Mouse (Mus musculus): ENCODE results near the gene Crtc3. TPM values are rescaled to one million over a fixed set of nuclear protein-coding genes. Genes with fewer than 3 reads are reported as not detected.

Gene Crtc3
- polyA plus RNA-seq, 1 experiment from 2014 or later = 21.6 TPM

GRCm38 (mm10) chr7:80582821-80583451, 105.7 kb downstream of the Crtc3 start:
- no peak overlapping the region; the same call in 1 of the 2 replicates for H3K27ac ChIP-seq (replicated peaks; ENCODE audit: low read depth, low read length)
- no peaks in the 10 kb centered on the region for H3K9me3 ChIP-seq (ENCODE audit: control insufficient read depth, low read length)
- H3K9ac ChIP-seq (ENCODE audit: low read depth, low read length) = no peak overlapping the region
- no peaks in the 10 kb centered on the region for H3K27me3 ChIP-seq (replicated peaks; ENCODE audit: control insufficient read depth, insufficient read depth, low read length)
- H3K36me3 ChIP-seq (ENCODE audit: control insufficient read depth, insufficient read depth, low read length) = no peaks in the 10 kb centered on the region
- no peak overlapping the region for H3K4me3 ChIP-seq (ENCODE audit: low read depth, low read length)
- 65% methylated on average over 20 of the region's 20 CpGs for WGBS
- peak; percentile 22 for DNase-seq (ENCODE audit: low spot score)
- H3K4me2 ChIP-seq (ENCODE audit: low read depth, low read length) = no peak overlapping the region
- H3K4me1 ChIP-seq (ENCODE audit: control insufficient read depth, insufficient read depth, low read length) = peaks cover 4% of the 10 kb centered on the region; the same call in 1 of the 2 replicates
- no peak for ATAC-seq (ENCODE audit: low read depth)

GRCm38 (mm10) chr7:80580368-80580767, 108.3 kb downstream of the Crtc3 start:
- no peak overlapping the region for H3K9ac ChIP-seq (ENCODE audit: low read depth, low read length)
- 24% methylated on average over 6 of the region's 6 CpGs for WGBS
- no peaks in the 10 kb centered on the region for H3K36me3 ChIP-seq (ENCODE audit: control insufficient read depth, insufficient read depth, low read length)
- H3K27me3 ChIP-seq (replicated peaks; ENCODE audit: control insufficient read depth, insufficient read depth, low read length) = no peaks in the 10 kb centered on the region
- peak; percentile 32 for DNase-seq (ENCODE audit: low spot score)
- H3K9me3 ChIP-seq (ENCODE audit: control insufficient read depth, low read length) = no peaks in the 10 kb centered on the region
- H3K4me1 ChIP-seq (ENCODE audit: control insufficient read depth, insufficient read depth, low read length) = no peaks in the 10 kb centered on the region
- no peak overlapping the region for H3K4me3 ChIP-seq (ENCODE audit: low read depth, low read length)
- ATAC-seq (ENCODE audit: low read depth) = 0 out of 2 replicates have a peak, but pooled peaks have one; percentile 22
- H3K4me2 ChIP-seq (ENCODE audit: low read depth, low read length) = no peak overlapping the region
- no peak overlapping the region for H3K27ac ChIP-seq (replicated peaks; ENCODE audit: low read depth, low read length)

- H3K36me3 ChIP-seq (ENCODE audit: control insufficient read depth, insufficient read depth, low read length) = no peaks in the 10 kb centered on the region
- H3K4me2 ChIP-seq (ENCODE audit: low read depth, low read length) = no peak overlapping the region
- WGBS = 40% methylated on average over 14 of the region's 14 CpGs
- DNase-seq (ENCODE audit: low spot score) (peak; percentile 30), ATAC-seq (ENCODE audit: low read depth) (no peak)
- no peak overlapping the region for H3K27ac ChIP-seq (replicated peaks; ENCODE audit: low read depth, low read length)
- H3K4me3 ChIP-seq (ENCODE audit: low read depth, low read length) = no peak overlapping the region
- H3K9ac ChIP-seq (ENCODE audit: low read depth, low read length) = no peak overlapping the region
- H3K27me3 ChIP-seq (replicated peaks; ENCODE audit: control insufficient read depth, insufficient read depth, low read length) = no peaks in the 10 kb centered on the region
- no peaks in the 10 kb centered on the region for H3K4me1 ChIP-seq (ENCODE audit: control insufficient read depth, insufficient read depth, low read length)
- H3K9me3 ChIP-seq (ENCODE audit: control insufficient read depth, low read length) = no peaks in the 10 kb centered on the region
Measured at GRCm38 (mm10) chr7:80577417-80577980, 111.2 kb downstream of the Crtc3 start.

GRCm38 (mm10) chr7:80576626-80577025, 112.1 kb downstream of the Crtc3 start:
- Histone ChIP-seq H3K9ac (ENCODE audit: low read depth, low read length) (no peak overlapping the region), H3K36me3 (ENCODE audit: control insufficient read depth, insufficient read depth, low read length) (no peaks in the 10 kb centered on the region), H3K9me3 (ENCODE audit: control insufficient read depth, low read length) (no peaks in the 10 kb centered on the region), H3K4me3 (ENCODE audit: low read depth, low read length) (no peak overlapping the region), H3K27ac (replicated peaks; ENCODE audit: low read depth, low read length) (no peak overlapping the region), H3K4me1 (ENCODE audit: control insufficient read depth, insufficient read depth, low read length) (no peaks in the 10 kb centered on the region), H3K27me3 (replicated peaks; ENCODE audit: control insufficient read depth, insufficient read depth, low read length) (no peaks in the 10 kb centered on the region), H3K4me2 (ENCODE audit: low read depth, low read length) (no peak overlapping the region)
- ATAC-seq (ENCODE audit: low read depth) (no peak), DNase-seq (ENCODE audit: low spot score) (no peak)
- 62% methylated on average over 3 of the region's 3 CpGs for WGBS

- no peaks in the 10 kb centered on the region for H3K9me3 ChIP-seq (ENCODE audit: control insufficient read depth, low read length)
- no peak overlapping the region for H3K4me2 ChIP-seq (ENCODE audit: low read depth, low read length)
- H3K9ac ChIP-seq (ENCODE audit: low read depth, low read length) = no peak overlapping the region
- no peaks in the 10 kb centered on the region for H3K4me1 ChIP-seq (ENCODE audit: control insufficient read depth, insufficient read depth, low read length)
- DNase-seq (ENCODE audit: low spot score) (no peak), ATAC-seq (ENCODE audit: low read depth) (no peak)
- H3K27ac ChIP-seq (replicated peaks; ENCODE audit: low read depth, low read length) = no peak overlapping the region
- H3K4me3 ChIP-seq (ENCODE audit: low read depth, low read length) = no peak overlapping the region
- 79% methylated on average over 9 of the region's 9 CpGs for WGBS
- no peaks in the 10 kb centered on the region for H3K27me3 ChIP-seq (replicated peaks; ENCODE audit: control insufficient read depth, insufficient read depth, low read length)
- no peaks in the 10 kb centered on the region for H3K36me3 ChIP-seq (ENCODE audit: control insufficient read depth, insufficient read depth, low read length)
Measured at GRCm38 (mm10) chr7:80575750-80576149, 112.9 kb downstream of the Crtc3 start.

- Histone ChIP-seq H3K27me3 (replicated peaks; ENCODE audit: control insufficient read depth, insufficient read depth, low read length) (no peaks in the 10 kb centered on the region), H3K9ac (ENCODE audit: low read depth, low read length) (no peak overlapping the region), H3K9me3 (ENCODE audit: control insufficient read depth, low read length) (no peaks in the 10 kb centered on the region), H3K4me1 (ENCODE audit: control insufficient read depth, insufficient read depth, low read length) (no peaks in the 10 kb centered on the region), H3K4me3 (ENCODE audit: low read depth, low read length) (no peak overlapping the region), H3K4me2 (ENCODE audit: low read depth, low read length) (no peak overlapping the region), H3K36me3 (ENCODE audit: control insufficient read depth, insufficient read depth, low read length) (no peaks in the 10 kb centered on the region), H3K27ac (replicated peaks; ENCODE audit: low read depth, low read length) (no peak overlapping the region)
- DNase-seq (ENCODE audit: low spot score) = no peak
- 39% methylated on average over 3 of the region's 3 CpGs for WGBS
- no peak for ATAC-seq (ENCODE audit: low read depth)
Measured at GRCm38 (mm10) chr7:80573076-80573475, 115.6 kb downstream of the Crtc3 start.

- 80% methylated on average over 8 of the region's 8 CpGs for WGBS
Measured at GRCm38 (mm10) chr7:80567982-80568381, 120.7 kb downstream of the Crtc3 start.

GRCm38 (mm10) chr7:80561931-80562330, 126.7 kb downstream of the Crtc3 start:
- DNase-seq (ENCODE audit: low spot score) = no peak
- no peaks in the 10 kb centered on the region for H3K27me3 ChIP-seq (replicated peaks; ENCODE audit: control insufficient read depth, insufficient read depth, low read length)
- no peak for ATAC-seq (ENCODE audit: low read depth)
- H3K9ac ChIP-seq (ENCODE audit: low read depth, low read length) = no peak overlapping the region
- H3K36me3 ChIP-seq (ENCODE audit: control insufficient read depth, insufficient read depth, low read length) = no peaks in the 10 kb centered on the region
- 55% methylated on average over 5 of the region's 5 CpGs for WGBS
- H3K27ac ChIP-seq (replicated peaks; ENCODE audit: low read depth, low read length) = no peak overlapping the region
- no peaks in the 10 kb centered on the region for H3K9me3 ChIP-seq (ENCODE audit: control insufficient read depth, low read length)
- no peak overlapping the region for H3K4me3 ChIP-seq (ENCODE audit: low read depth, low read length)
- H3K4me1 ChIP-seq (ENCODE audit: control insufficient read depth, insufficient read depth, low read length) = peaks cover 5% of the 10 kb centered on the region; the same call in 1 of the 2 replicates
- H3K4me2 ChIP-seq (ENCODE audit: low read depth, low read length) = no peak overlapping the region

More at GRCm38 (mm10) chr7:80567982-80568381, 120.7 kb downstream of the Crtc3 start:
- Histone ChIP-seq H3K4me3 (ENCODE audit: low read depth, low read length) (no peak overlapping the region), H3K27ac (replicated peaks; ENCODE audit: low read depth, low read length) (no peak overlapping the region), H3K9ac (ENCODE audit: low read depth, low read length) (no peak overlapping the region), H3K9me3 (ENCODE audit: control insufficient read depth, low read length) (no peaks in the 10 kb centered on the region), H3K36me3 (ENCODE audit: control insufficient read depth, insufficient read depth, low read length) (no peaks in the 10 kb centered on the region), H3K27me3 (replicated peaks; ENCODE audit: control insufficient read depth, insufficient read depth, low read length) (no peaks in the 10 kb centered on the region), H3K4me1 (ENCODE audit: control insufficient read depth, insufficient read depth, low read length) (no peaks in the 10 kb centered on the region), H3K4me2 (ENCODE audit: low read depth, low read length) (no peak overlapping the region)
- DNase-seq (ENCODE audit: low spot score) (no peak), ATAC-seq (ENCODE audit: low read depth) (no peak)

GRCm38 (mm10) chr7:80561271-80561670, 127.4 kb downstream of the Crtc3 start:
- DNase-seq (ENCODE audit: low spot score) (no peak), ATAC-seq (ENCODE audit: low read depth) (0 out of 2 replicates have a peak, but pooled peaks have one; percentile 22)
- no peak overlapping the region for H3K9ac ChIP-seq (ENCODE audit: low read depth, low read length)
- 55% methylated on average over 9 of the region's 9 CpGs for WGBS
- no peak overlapping the region for H3K4me3 ChIP-seq (ENCODE audit: low read depth, low read length)
- no peaks in the 10 kb centered on the region for H3K27me3 ChIP-seq (replicated peaks; ENCODE audit: control insufficient read depth, insufficient read depth, low read length)
- peaks cover 5% of the 10 kb centered on the region; the same call in 1 of the 2 replicates for H3K4me1 ChIP-seq (ENCODE audit: control insufficient read depth, insufficient read depth, low read length)
- 0 out of 2 replicates have a peak overlapping the region, but pooled peaks have one; percentile 6 for H3K27ac ChIP-seq (replicated peaks; ENCODE audit: low read depth, low read length)
- H3K9me3 ChIP-seq (ENCODE audit: control insufficient read depth, low read length) = no peaks in the 10 kb centered on the region
- H3K36me3 ChIP-seq (ENCODE audit: control insufficient read depth, insufficient read depth, low read length) = no peaks in the 10 kb centered on the region
- no peak overlapping the region for H3K4me2 ChIP-seq (ENCODE audit: low read depth, low read length)

Data from embryonic facial prominence, embryonic 14.5 days (tissue).